Comparison of ENCODE assay signal across 8 mouse cellular contexts in genomic region chr1:128357452-128357851, GRCm38 (mm10). TPM values are rescaled to one million over a fixed set of nuclear protein-coding genes. Genes with fewer than 3 reads are reported as not detected.
DNase-seq lines count a peak whose midpoint lies in the region; ATAC-seq lines count a peak whose summit lies in the region.

No protein-coding gene starts in this region.

- no peak for ATAC-seq in kidney, embryonic 16.5 days (ENCODE audit: low FRiP score, low TSS enrichment)
- ATAC-seq in forebrain, embryonic 15.5 days (replicated peaks): no peak
- peak; percentile 38 for ATAC-seq in megakaryocyte, adult 5-6 weeks (ENCODE audit: poor library complexity, severe bottlenecking)

- no peaks in the 10 kb centered on the region for H3K27me3 ChIP-seq in kidney, embryonic 16.5 days (ENCODE audit: insufficient read depth, low read length)
- no peaks in the 10 kb centered on the region for H3K27me3 ChIP-seq in forebrain, embryonic 15.5 days

- peak overlapping the region; percentile 54 for H3K4me2 ChIP-seq in kidney, embryonic 16.5 days (replicated peaks; ENCODE audit: low read depth, low read length)
- H3K4me2 ChIP-seq in forebrain, embryonic 15.5 days (replicated peaks): peak overlapping the region; percentile 73

- peaks cover 32% of the 10 kb centered on the region for H3K36me3 ChIP-seq in kidney, embryonic 16.5 days (ENCODE audit: insufficient read depth, low read length)
- H3K36me3 ChIP-seq in forebrain, embryonic 15.5 days: peaks cover 21% of the 10 kb centered on the region

- no peak for DNase-seq in kidney, postnatal 10 days
- peak; percentile 26 for DNase-seq in Muller cell, postnatal 12 days (ENCODE audit: inconsistent ontology term)
- DNase-seq in right cerebral cortex, adult 18-20 months: no peak
- no peak for DNase-seq in frontal cortex, postnatal 14 days (ENCODE audit: low spot score in 2 of 2)
- no peak for DNase-seq in spleen, adult 18-20 months

- 36% methylated on average over 3 of the region's 3 CpGs for WGBS in kidney, embryonic 16.5 days
- 49% methylated on average over 3 of the region's 3 CpGs for WGBS in forebrain, embryonic 15.5 days

- H3K4me1 ChIP-seq in kidney, embryonic 16.5 days (ENCODE audit: insufficient read depth, low read length): peaks cover 28% of the 10 kb centered on the region
- H3K4me1 ChIP-seq in forebrain, embryonic 15.5 days: peaks cover 31% of the 10 kb centered on the region

- H3K4me3 ChIP-seq in kidney, embryonic 16.5 days (ENCODE audit: low read length): peak overlapping the region; percentile 94
- H3K4me3 ChIP-seq in forebrain, embryonic 15.5 days: 0 out of 2 replicates have a peak overlapping the region, but pooled peaks have one; percentile 92

- H3K27ac ChIP-seq in kidney, embryonic 16.5 days (ENCODE audit: low read length): no peak overlapping the region
- H3K27ac ChIP-seq in forebrain, embryonic 15.5 days (replicated peaks): no peak overlapping the region

- H3K9ac ChIP-seq in kidney, embryonic 16.5 days (replicated peaks; ENCODE audit: low read length): peak overlapping the region; percentile 91
- H3K9ac ChIP-seq in forebrain, embryonic 15.5 days (replicated peaks): 0 out of 2 replicates have a peak overlapping the region, but pooled peaks have one; percentile 11

- H3K9me3 ChIP-seq in kidney, embryonic 16.5 days (ENCODE audit: low read length): no peaks in the 10 kb centered on the region
- H3K9me3 ChIP-seq in forebrain, embryonic 15.5 days: no peaks in the 10 kb centered on the region

RNA-seq across cellular contexts. Expression of gene Mcm6, which starts 2.0 kb away (rescaled TPM):
- 255 and 261 TPM in 2 replicates for polyA plus RNA-seq in kidney, embryonic 16.5 days (2015; fragmentation: Nextera tagmentation; extraction: Ambion mirVana)
- 110 and 114 TPM in 2 replicates for polyA plus RNA-seq in forebrain, embryonic 15.5 days (2015; fragmentation: Nextera tagmentation; extraction: Ambion mirVana)
- total RNA-seq in megakaryocyte, adult 5-6 weeks (2015): 143 and 147 TPM in 2 replicates
- 205 and 215 TPM in 2 replicates for total RNA-seq in megakaryocyte, adult 5-6 weeks (2017)

RNA-seq across cellular contexts. Expression of gene Lct, which starts 29.3 kb away (rescaled TPM):
- polyA plus RNA-seq in kidney, embryonic 16.5 days (2015; fragmentation: Nextera tagmentation; extraction: Ambion mirVana): 0.10 and 0.11 TPM in 2 replicates
- 0.10 and 0.15 TPM in 2 replicates for polyA plus RNA-seq in forebrain, embryonic 15.5 days (2015; fragmentation: Nextera tagmentation; extraction: Ambion mirVana)
- 0.57 and 0.80 TPM in 2 replicates for total RNA-seq in megakaryocyte, adult 5-6 weeks (2015)
- 0.59 and 0.77 TPM in 2 replicates for total RNA-seq in megakaryocyte, adult 5-6 weeks (2017)

RNA-seq across cellular contexts. Expression of gene Dars, which starts 59.7 kb away (rescaled TPM):
- 155 and 162 TPM in 2 replicates for polyA plus RNA-seq in kidney, embryonic 16.5 days (2015; fragmentation: Nextera tagmentation; extraction: Ambion mirVana)
- 137 and 141 TPM in 2 replicates for polyA plus RNA-seq in forebrain, embryonic 15.5 days (2015; fragmentation: Nextera tagmentation; extraction: Ambion mirVana)
- total RNA-seq in megakaryocyte, adult 5-6 weeks (2015): 101 and 106 TPM in 2 replicates
- 149 and 150 TPM in 2 replicates for total RNA-seq in megakaryocyte, adult 5-6 weeks (2017)
